Mouse (Mus musculus) megakaryocyte, embryonic 14.5 days (primary cell): ENCODE measurements at regions not wholly inside any gene's neighbourhood (a gene's known extent, or its start where the extent isn't known, plus 50 kb on each side); places are given as distances from the start of the nearest gene placed in this dataset.

ENCODE experiments used
- H3K27me3 ChIP-seq: replicated peaks from 2 replicates; pipeline ENCODE3; 2012; ENCODE audit warnings: inconsistent platforms
- H3K36me3 ChIP-seq: replicated peaks from 2 replicates; pipeline ENCODE3; 2012; ENCODE audit warnings: low read length, inconsistent platforms, mixed read lengths
- H3K4me1 ChIP-seq: 2 replicates; pipeline ENCODE4 v1.6.1; 2012; ENCODE audit warnings: inconsistent platforms
- H3K4me3 ChIP-seq: replicated peaks from 2 replicates; pipeline ENCODE3; 2012; ENCODE audit warnings: moderate library complexity, mild to moderate bottlenecking, inconsistent platforms
- H3K9me3 ChIP-seq: 2 replicates; pipeline ENCODE4 v1.6.1; 2012; ENCODE audit warnings: inconsistent platforms
- FLI1 ChIP-seq: IDR thresholded peaks from 2 replicates; pipeline ENCODE4 v1.6.1; 2012; ENCODE audit warnings: low read length, inconsistent platforms, mixed read lengths
- GATA1 ChIP-seq: IDR thresholded peaks from 3 replicates; pipeline ENCODE4 v1.6.1; 2012; ENCODE audit warnings: mixed read lengths, low read length, inconsistent platforms, borderline replicate concordance

- peaks cover 30% of the 10 kb centered on the region for H3K27me3 ChIP-seq
- TF ChIP-seq GATA1 (no peak), FLI1 (no peak)
- no peaks in the 10 kb centered on the region for H3K36me3 ChIP-seq
- H3K4me1 ChIP-seq, result no peaks in the 10 kb centered on the region
- H3K9me3 ChIP-seq, result no peaks in the 10 kb centered on the region
- no peak overlapping the region for H3K4me3 ChIP-seq
Observed at GRCm38 (mm10) chr14:24959401-24959800, 472.5 kb downstream of the Rps24 start.

DNA sequence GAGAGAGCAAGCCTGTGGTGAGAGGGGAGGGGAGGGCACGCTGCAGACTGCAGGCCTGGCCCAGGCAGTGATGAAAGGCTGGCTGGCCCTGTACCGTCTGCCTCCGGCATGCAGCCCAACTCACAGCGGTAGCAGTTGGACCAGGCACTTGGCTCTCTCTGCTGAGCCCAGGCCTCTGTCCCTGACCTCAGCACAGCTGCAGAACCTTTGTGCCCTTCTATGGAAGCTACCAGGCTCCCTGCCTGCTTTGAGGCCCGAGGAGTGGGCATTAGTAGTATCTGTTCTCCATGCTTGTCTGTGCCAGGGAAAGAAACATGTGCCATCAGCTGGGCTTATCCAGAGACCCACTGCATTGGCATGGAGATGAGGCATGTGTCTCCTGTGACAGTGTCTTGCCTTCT is 473.2 kb downstream of the Rps24 start:
- Histone ChIP-seq H3K27me3 (peaks cover 30% of the 10 kb centered on the region), H3K36me3 (no peaks in the 10 kb centered on the region), H3K4me3 (no peak overlapping the region), H3K4me1 (no peaks in the 10 kb centered on the region), H3K9me3 (no peaks in the 10 kb centered on the region)
- no peak for TF ChIP-seq GATA1
- TF ChIP-seq FLI1, result no peak

DNA sequence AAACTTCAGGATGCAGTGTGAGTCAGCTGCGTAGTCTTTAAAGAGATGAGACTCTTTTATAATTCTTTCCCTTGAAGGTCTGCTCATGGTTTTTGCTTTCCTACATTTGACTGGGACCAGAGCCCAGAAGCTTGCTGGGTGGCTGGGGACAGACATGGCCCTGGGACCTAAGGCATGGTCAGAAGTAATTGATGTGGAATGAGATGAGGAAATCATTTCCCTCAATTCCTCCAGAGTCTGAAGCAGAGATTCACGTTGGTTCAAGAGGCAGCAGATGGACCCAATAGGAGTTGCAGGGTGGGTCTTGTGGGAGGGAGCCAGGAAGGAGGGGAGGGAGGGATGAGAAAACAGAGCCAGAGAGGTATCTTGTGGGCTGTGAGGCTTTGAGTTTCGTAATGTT is 473.9 kb downstream of the Rps24 start:
- TF ChIP-seq FLI1, result no peak
- no peak for TF ChIP-seq GATA1
- no peaks in the 10 kb centered on the region for H3K4me1 ChIP-seq
- H3K36me3 ChIP-seq, result no peaks in the 10 kb centered on the region
- H3K4me3 ChIP-seq, result no peak overlapping the region
- no peaks in the 10 kb centered on the region for H3K9me3 ChIP-seq
- peaks cover 28% of the 10 kb centered on the region for H3K27me3 ChIP-seq

DNA sequence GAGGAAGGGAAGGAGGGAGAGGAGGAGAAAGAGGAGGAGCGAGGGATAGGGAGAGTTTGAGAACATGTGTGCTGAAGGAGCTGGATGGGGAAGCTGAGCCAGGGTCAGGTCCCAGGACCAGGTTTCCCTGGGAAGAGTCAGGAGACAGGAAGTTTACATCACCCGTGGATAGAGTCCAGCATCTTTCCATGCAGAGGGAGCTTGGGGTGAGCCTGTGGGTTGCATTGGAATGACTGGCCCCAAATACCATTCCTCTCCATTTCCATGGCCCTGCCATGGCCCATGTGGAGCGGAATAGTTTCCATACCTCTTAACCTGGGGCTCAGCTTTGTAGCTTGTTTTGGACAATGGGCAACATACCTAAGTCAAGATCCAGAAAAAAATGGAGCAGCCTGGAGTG is 474.8 kb downstream of the Rps24 start:
- H3K9me3 ChIP-seq, result no peaks in the 10 kb centered on the region
- no peaks in the 10 kb centered on the region for H3K36me3 ChIP-seq
- H3K4me1 ChIP-seq, result no peaks in the 10 kb centered on the region
- no peak overlapping the region for H3K4me3 ChIP-seq
- peaks cover 32% of the 10 kb centered on the region for H3K27me3 ChIP-seq
- no peak for TF ChIP-seq FLI1
- TF ChIP-seq GATA1, result no peak

GRCm38 (mm10) chr14:24969584-24969983 is 482.7 kb downstream of the Rps24 start:
- no peaks in the 10 kb centered on the region for H3K4me1 ChIP-seq
- no peaks in the 10 kb centered on the region for H3K9me3 ChIP-seq
- H3K4me3 ChIP-seq, result no peak overlapping the region
- TF ChIP-seq GATA1 (no peak), FLI1 (no peak)
- H3K36me3 ChIP-seq, result no peaks in the 10 kb centered on the region
- peaks cover 12% of the 10 kb centered on the region for H3K27me3 ChIP-seq

GRCm38 (mm10) chr14:24972357-24972756 is 485.4 kb downstream of the Rps24 start:
- Histone ChIP-seq H3K27me3 (peaks cover 8% of the 10 kb centered on the region), H3K4me1 (no peaks in the 10 kb centered on the region), H3K9me3 (no peaks in the 10 kb centered on the region), H3K4me3 (no peak overlapping the region), H3K36me3 (no peaks in the 10 kb centered on the region)
- TF ChIP-seq FLI1 (no peak), GATA1 (no peak)

GRCm38 (mm10) chr14:24973039-24973438 is 485.9 kb upstream of the Zmiz1 start:
- peaks cover 4% of the 10 kb centered on the region for H3K27me3 ChIP-seq
- TF ChIP-seq FLI1 (no peak), GATA1 (no peak)
- no peak overlapping the region for H3K4me3 ChIP-seq
- H3K36me3 ChIP-seq, result no peaks in the 10 kb centered on the region
- H3K4me1 ChIP-seq, result no peaks in the 10 kb centered on the region
- no peaks in the 10 kb centered on the region for H3K9me3 ChIP-seq

DNA sequence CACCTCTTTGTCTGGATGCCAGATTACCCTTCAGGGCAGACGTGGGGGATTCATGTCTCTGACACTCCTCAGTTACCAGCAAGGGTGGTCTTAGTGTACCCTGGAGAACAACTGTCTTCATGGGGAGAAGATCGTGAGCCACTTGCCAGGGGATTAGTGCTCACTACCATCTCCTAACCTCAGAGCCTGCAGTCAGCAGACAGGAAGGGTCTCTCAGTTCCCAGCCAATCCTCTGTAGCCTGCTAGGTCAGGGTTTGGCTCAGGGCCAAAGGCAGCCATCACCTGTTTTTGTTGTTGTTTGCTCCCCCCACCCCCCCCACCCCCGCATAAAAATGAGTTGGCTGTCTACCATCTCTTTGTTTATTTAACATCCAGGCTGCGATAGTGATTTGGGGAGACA is 485.4 kb upstream of the Zmiz1 start:
- no peak overlapping the region for H3K4me3 ChIP-seq
- no peaks in the 10 kb centered on the region for H3K36me3 ChIP-seq
- H3K27me3 ChIP-seq, result peaks cover 4% of the 10 kb centered on the region
- H3K9me3 ChIP-seq, result no peaks in the 10 kb centered on the region
- H3K4me1 ChIP-seq, result no peaks in the 10 kb centered on the region
- TF ChIP-seq FLI1, result no peak
- no peak for TF ChIP-seq GATA1

GRCm38 (mm10) chr14:24982489-24982888 is 476.5 kb upstream of the Zmiz1 start:
- TF ChIP-seq FLI1 (no peak), GATA1 (no peak)
- Histone ChIP-seq H3K4me3 (no peak overlapping the region), H3K27me3 (peaks cover 5% of the 10 kb centered on the region), H3K9me3 (peaks cover 6% of the 10 kb centered on the region), H3K4me1 (no peaks in the 10 kb centered on the region), H3K36me3 (no peaks in the 10 kb centered on the region)

- H3K4me1 ChIP-seq, result no peaks in the 10 kb centered on the region
- no peaks in the 10 kb centered on the region for H3K36me3 ChIP-seq
- H3K4me3 ChIP-seq, result no peak overlapping the region
- no peak for TF ChIP-seq GATA1
- no peak for TF ChIP-seq FLI1
- H3K27me3 ChIP-seq, result peaks cover 5% of the 10 kb centered on the region
- H3K9me3 ChIP-seq, result peaks cover 6% of the 10 kb centered on the region
Observed at GRCm38 (mm10) chr14:24983279-24983678, 475.7 kb upstream of the Zmiz1 start.

DNA sequence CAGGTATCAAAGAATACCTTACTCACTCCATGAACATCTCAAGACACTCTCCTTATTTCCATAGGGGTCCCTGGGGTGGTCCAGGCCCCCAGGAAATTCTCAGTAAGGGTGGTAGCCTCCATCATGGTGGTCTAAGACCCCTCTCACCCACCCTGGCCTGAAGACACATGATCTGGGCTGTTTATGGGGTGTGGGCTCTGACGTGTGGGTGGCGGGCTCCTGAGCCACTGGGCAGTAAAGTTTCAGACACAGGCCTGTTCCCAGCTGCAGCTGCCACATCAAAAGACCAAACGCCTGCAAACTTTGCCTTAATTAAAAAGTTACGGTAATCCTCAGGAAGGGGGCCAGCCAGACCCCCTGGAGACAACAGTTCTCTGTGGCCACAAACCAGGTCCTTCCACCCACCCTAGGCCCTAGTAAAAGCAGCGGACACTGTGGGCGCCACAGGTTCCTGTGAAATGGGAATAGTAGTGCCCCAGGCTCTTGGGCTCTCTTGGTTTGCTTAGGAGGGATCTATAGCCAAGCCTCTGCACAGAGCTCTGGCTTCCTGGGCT is 473.1 kb upstream of the Zmiz1 start:
- no peak for TF ChIP-seq FLI1
- no peak for TF ChIP-seq GATA1
- Histone ChIP-seq H3K36me3 (no peaks in the 10 kb centered on the region), H3K4me3 (no peak overlapping the region), H3K4me1 (no peaks in the 10 kb centered on the region), H3K9me3 (peaks cover 11% of the 10 kb centered on the region), H3K27me3 (peaks cover 8% of the 10 kb centered on the region)
